Mouse (Mus musculus): ENCODE results near the gene Cfap97. TPM values are rescaled to one million over a fixed set of nuclear protein-coding genes. Genes with fewer than 3 reads are reported as not detected.
"Not testable (repeated sequence)": the region's sequence is repeated elsewhere in the genome, so short reads cannot be mapped to it uniquely, and the experiment has no call there.

The Cfap97 gene
- polyA plus RNA-seq, 1 experiment from 2014 or later, result 32.9 TPM

- ATAC-seq (replicated peaks; ENCODE audit: insufficient number of reproducible peaks, low FRiP score, low TSS enrichment, low read depth) (no peak), DNase-seq (ENCODE audit: low spot score) (no peak)
- Histone ChIP-seq H3K9me3 (replicated peaks; ENCODE audit: control insufficient read depth, low read length) (no peaks in the 10 kb centered on the region), H3K4me2 (ENCODE audit: low read depth, low read length) (no peak overlapping the region), H3K4me1 (ENCODE audit: control insufficient read depth, insufficient read depth, low read length) (0 out of 2 replicates have a peak, but pooled peaks cover 1% of the 10 kb centered on the region), H3K9ac (replicated peaks; ENCODE audit: low read length) (no peak overlapping the region), H3K4me3 (ENCODE audit: low read depth, low read length) (no peak overlapping the region), H3K27ac (replicated peaks; ENCODE audit: low read depth, low read length) (no peak overlapping the region), H3K27me3 (ENCODE audit: control insufficient read depth, insufficient read depth, low read length) (no peaks in the 10 kb centered on the region), H3K36me3 (replicated peaks; ENCODE audit: control insufficient read depth, insufficient read depth, low read depth, low read length) (no peaks in the 10 kb centered on the region)
- WGBS, result 19% methylated on average over 2 of the region's 2 CpGs
Measured at GRCm38 (mm10) chr8:46213971-46214480, 62.5 kb downstream of the Cfap97 start.

- Histone ChIP-seq H3K36me3 (replicated peaks; ENCODE audit: control insufficient read depth, insufficient read depth, low read depth, low read length) (no peaks in the 10 kb centered on the region), H3K9me3 (replicated peaks; ENCODE audit: control insufficient read depth, low read length) (no peaks in the 10 kb centered on the region), H3K9ac (replicated peaks; ENCODE audit: low read length) (peak overlapping the region; percentile 39), H3K27ac (replicated peaks; ENCODE audit: low read depth, low read length) (no peak overlapping the region), H3K4me3 (ENCODE audit: low read depth, low read length) (peak overlapping the region; percentile 16; the same call in 1 of the 2 replicates), H3K4me1 (ENCODE audit: control insufficient read depth, insufficient read depth, low read length) (no peaks in the 10 kb centered on the region), H3K27me3 (ENCODE audit: control insufficient read depth, insufficient read depth, low read length) (no peaks in the 10 kb centered on the region), H3K4me2 (ENCODE audit: low read depth, low read length) (peak overlapping the region; percentile 51)
- peak; percentile 83 for DNase-seq (ENCODE audit: low spot score)
- WGBS, result 3% methylated on average over 14 of the region's 14 CpGs
- ATAC-seq (replicated peaks; ENCODE audit: insufficient number of reproducible peaks, low FRiP score, low TSS enrichment, low read depth), result peak; percentile 85
Measured at GRCm38 (mm10) chr8:46216838-46217237, 65.3 kb downstream of the Cfap97 start.

- H3K9ac ChIP-seq (replicated peaks; ENCODE audit: low read length), result no peak overlapping the region
- H3K4me3 ChIP-seq (ENCODE audit: low read depth, low read length), result no peak overlapping the region
- H3K4me1 ChIP-seq (ENCODE audit: control insufficient read depth, insufficient read depth, low read length), result no peaks in the 10 kb centered on the region
- H3K36me3 ChIP-seq (replicated peaks; ENCODE audit: control insufficient read depth, insufficient read depth, low read depth, low read length), result no peaks in the 10 kb centered on the region
- H3K9me3 ChIP-seq (replicated peaks; ENCODE audit: control insufficient read depth, low read length), result no peaks in the 10 kb centered on the region
- DNase-seq (ENCODE audit: low spot score) (no peak), ATAC-seq (replicated peaks; ENCODE audit: insufficient number of reproducible peaks, low FRiP score, low TSS enrichment, low read depth) (no peak)
- no peaks in the 10 kb centered on the region for H3K27me3 ChIP-seq (ENCODE audit: control insufficient read depth, insufficient read depth, low read length)
- H3K4me2 ChIP-seq (ENCODE audit: low read depth, low read length), result no peak overlapping the region
- H3K27ac ChIP-seq (replicated peaks; ENCODE audit: low read depth, low read length), result no peak overlapping the region
- WGBS, result 62% methylated on average over 3 of the region's 3 CpGs
Measured at GRCm38 (mm10) chr8:46220566-46220965, 69.0 kb downstream of the Cfap97 start.

- no peaks in the 10 kb centered on the region for H3K36me3 ChIP-seq (replicated peaks; ENCODE audit: control insufficient read depth, insufficient read depth, low read depth, low read length)
- H3K9me3 ChIP-seq (replicated peaks; ENCODE audit: control insufficient read depth, low read length), result no peaks in the 10 kb centered on the region
- ATAC-seq (replicated peaks; ENCODE audit: insufficient number of reproducible peaks, low FRiP score, low TSS enrichment, low read depth) (no peak), DNase-seq (ENCODE audit: low spot score) (no peak)
- no peaks in the 10 kb centered on the region for H3K4me1 ChIP-seq (ENCODE audit: control insufficient read depth, insufficient read depth, low read length)
- H3K4me2 ChIP-seq (ENCODE audit: low read depth, low read length), result no peak overlapping the region
- H3K27me3 ChIP-seq (ENCODE audit: control insufficient read depth, insufficient read depth, low read length), result no peaks in the 10 kb centered on the region
- WGBS, result 79% methylated on average over 3 of the region's 3 CpGs
- no peak overlapping the region for H3K27ac ChIP-seq (replicated peaks; ENCODE audit: low read depth, low read length)
- H3K4me3 ChIP-seq (ENCODE audit: low read depth, low read length), result no peak overlapping the region
- H3K9ac ChIP-seq (replicated peaks; ENCODE audit: low read length), result no peak overlapping the region
Measured at GRCm38 (mm10) chr8:46225501-46225900, 73.9 kb downstream of the Cfap97 start.

- Histone ChIP-seq H3K4me3 (ENCODE audit: low read depth, low read length) (no peak overlapping the region), H3K4me1 (ENCODE audit: control insufficient read depth, insufficient read depth, low read length) (no peaks in the 10 kb centered on the region), H3K4me2 (ENCODE audit: low read depth, low read length) (no peak overlapping the region), H3K36me3 (replicated peaks; ENCODE audit: control insufficient read depth, insufficient read depth, low read depth, low read length) (no peaks in the 10 kb centered on the region), H3K27ac (replicated peaks; ENCODE audit: low read depth, low read length) (no peak overlapping the region), H3K9ac (replicated peaks; ENCODE audit: low read length) (no peak overlapping the region), H3K9me3 (replicated peaks; ENCODE audit: control insufficient read depth, low read length) (no peaks in the 10 kb centered on the region), H3K27me3 (ENCODE audit: control insufficient read depth, insufficient read depth, low read length) (no peaks in the 10 kb centered on the region)
- ATAC-seq (replicated peaks; ENCODE audit: insufficient number of reproducible peaks, low FRiP score, low TSS enrichment, low read depth), result no peak
- no peak for DNase-seq (ENCODE audit: low spot score)
- WGBS, result 85% methylated on average over 5 of the region's 5 CpGs
Measured at GRCm38 (mm10) chr8:46226622-46227021, 75.1 kb downstream of the Cfap97 start.

GRCm38 (mm10) chr8:46231968-46232367 lies 80.4 kb downstream of the Cfap97 start:
- H3K27ac ChIP-seq (replicated peaks; ENCODE audit: low read depth, low read length); H3K36me3 ChIP-seq (replicated peaks; ENCODE audit: control insufficient read depth, insufficient read depth, low read depth, low read length); H3K27me3 ChIP-seq (ENCODE audit: control insufficient read depth, insufficient read depth, low read length); H3K4me1 ChIP-seq (ENCODE audit: control insufficient read depth, insufficient read depth, low read length); H3K9me3 ChIP-seq (replicated peaks; ENCODE audit: control insufficient read depth, low read length); H3K4me2 ChIP-seq (ENCODE audit: low read depth, low read length); H3K4me3 ChIP-seq (ENCODE audit: low read depth, low read length); DNase-seq (ENCODE audit: low spot score); H3K9ac ChIP-seq (replicated peaks; ENCODE audit: low read length); ATAC-seq (replicated peaks; ENCODE audit: insufficient number of reproducible peaks, low FRiP score, low TSS enrichment, low read depth): not testable (repeated sequence)
- WGBS, result 75% methylated on average over 7 of the region's 7 CpGs

GRCm38 (mm10) chr8:46232798-46233197 lies 81.2 kb downstream of the Cfap97 start:
- Histone ChIP-seq H3K27me3 (ENCODE audit: control insufficient read depth, insufficient read depth, low read length) (no peaks in the 10 kb centered on the region), H3K4me3 (ENCODE audit: low read depth, low read length) (no peak overlapping the region), H3K4me1 (ENCODE audit: control insufficient read depth, insufficient read depth, low read length) (no peaks in the 10 kb centered on the region), H3K4me2 (ENCODE audit: low read depth, low read length) (no peak overlapping the region), H3K36me3 (replicated peaks; ENCODE audit: control insufficient read depth, insufficient read depth, low read depth, low read length) (no peaks in the 10 kb centered on the region), H3K9me3 (replicated peaks; ENCODE audit: control insufficient read depth, low read length) (no peaks in the 10 kb centered on the region), H3K9ac (replicated peaks; ENCODE audit: low read length) (no peak overlapping the region), H3K27ac (replicated peaks; ENCODE audit: low read depth, low read length) (no peak overlapping the region)
- ATAC-seq (replicated peaks; ENCODE audit: insufficient number of reproducible peaks, low FRiP score, low TSS enrichment, low read depth) (no peak), DNase-seq (ENCODE audit: low spot score) (no peak)
- 62% methylated on average over 8 of the region's 8 CpGs for WGBS

GRCm38 (mm10) chr8:46234736-46235135 lies 83.2 kb downstream of the Cfap97 start:
- H3K36me3 ChIP-seq (replicated peaks; ENCODE audit: control insufficient read depth, insufficient read depth, low read depth, low read length), result no peaks in the 10 kb centered on the region
- H3K4me2 ChIP-seq (ENCODE audit: low read depth, low read length), result no peak overlapping the region
- H3K4me3 ChIP-seq (ENCODE audit: low read depth, low read length), result no peak overlapping the region
- H3K27me3 ChIP-seq (ENCODE audit: control insufficient read depth, insufficient read depth, low read length), result no peaks in the 10 kb centered on the region
- H3K9me3 ChIP-seq (replicated peaks; ENCODE audit: control insufficient read depth, low read length), result no peaks in the 10 kb centered on the region
- no peaks in the 10 kb centered on the region for H3K4me1 ChIP-seq (ENCODE audit: control insufficient read depth, insufficient read depth, low read length)
- no peak overlapping the region for H3K27ac ChIP-seq (replicated peaks; ENCODE audit: low read depth, low read length)
- WGBS, result 90% methylated on average over 4 of the region's 4 CpGs
- no peak overlapping the region for H3K9ac ChIP-seq (replicated peaks; ENCODE audit: low read length)
- no peak for ATAC-seq (replicated peaks; ENCODE audit: insufficient number of reproducible peaks, low FRiP score, low TSS enrichment, low read depth)
- DNase-seq (ENCODE audit: low spot score), result no peak

Data from embryonic facial prominence, embryonic 11.5 days (tissue).